Mouse (Mus musculus): ENCODE data around the gene Hsd17b12.
A peak's percentile ranks its signal among the peaks of the same experiment; 100 is the strongest.

Hsd17b12 gene

GRCm38 (mm10) chr2:94010335-94011291, 147.2 kb downstream of the Hsd17b12 start, which contains the start of gene Alkbh3:
TSS of gene Alkbh3 (minus strand) at chr2:94010807.
- DNase-seq (ENCODE audit: low read depth, low spot score): peak; percentile 83

- DNase-seq (ENCODE audit: low read depth, low spot score): peak; percentile 61
Observed at GRCm38 (mm10) chr2:94002331-94002730, 155.4 kb downstream of the Hsd17b12 start.

DNA sequence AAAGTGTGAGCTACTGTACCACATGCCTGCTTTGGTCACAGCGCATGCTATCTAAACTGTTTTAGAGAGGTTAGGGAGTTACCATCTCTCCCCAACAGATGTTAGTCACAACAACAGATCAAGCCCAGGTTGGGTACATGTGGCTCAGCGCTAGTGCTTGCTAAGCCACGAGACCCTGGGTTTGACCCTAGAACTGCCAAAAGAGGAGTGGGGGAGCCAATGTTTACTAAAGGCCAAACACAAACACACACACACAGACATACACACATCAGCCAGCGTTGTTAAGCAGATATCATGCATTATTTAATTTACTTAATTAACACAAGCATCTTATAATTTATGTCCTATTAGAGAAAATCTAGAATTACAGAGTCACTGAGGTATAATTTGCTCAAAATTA, 155.8 kb downstream of the Hsd17b12 start:
- no peak for DNase-seq (ENCODE audit: low read depth, low spot score)

DNA sequence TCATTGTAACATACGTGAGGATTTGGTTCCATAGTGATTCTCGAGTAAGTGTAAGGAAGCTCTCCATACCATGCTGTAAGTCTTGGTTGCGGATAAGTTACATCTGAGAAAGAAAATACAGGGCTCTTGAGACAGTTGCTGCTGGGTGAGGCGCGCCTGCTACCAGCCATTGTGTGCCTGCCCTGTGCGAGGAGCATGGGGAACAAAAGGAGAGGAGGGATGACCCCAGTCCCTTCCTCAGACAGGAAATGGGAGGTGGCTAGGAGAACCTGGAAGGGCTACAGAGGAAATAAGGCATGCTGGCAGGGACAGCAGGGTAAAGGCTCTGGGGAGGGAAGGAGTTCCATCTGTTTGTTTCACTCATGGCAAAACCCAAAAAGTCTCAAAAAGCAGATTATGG, 156.4 kb downstream of the Hsd17b12 start:
- DNase-seq (ENCODE audit: low read depth, low spot score): no peak

DNA sequence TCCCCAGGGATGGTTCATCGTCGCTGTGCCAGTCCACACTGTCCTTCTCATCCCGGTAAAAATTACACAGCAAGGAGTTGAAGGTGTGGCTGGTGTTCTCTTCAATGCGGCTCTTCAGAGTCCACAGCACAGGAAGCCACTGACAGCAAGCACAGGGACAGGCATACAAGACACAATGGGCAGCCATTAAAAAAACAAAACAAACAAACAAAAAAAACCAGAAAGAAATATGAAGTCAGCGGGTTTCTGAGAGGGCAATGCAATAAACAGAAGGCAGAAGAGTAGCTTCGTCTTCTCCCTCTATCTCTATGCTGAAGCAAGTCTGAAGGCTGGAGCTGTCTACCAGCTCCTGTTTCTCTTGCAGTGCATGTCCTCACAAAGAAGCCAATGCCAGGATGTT, 161.5 kb downstream of the Hsd17b12 start, which contains the start of gene Gm27027:
Gene Gm27027 (minus strand): TSS at position 101 of the 400 bp plus-strand sequence.
- no peak for DNase-seq (ENCODE audit: low read depth, low spot score)

DNA sequence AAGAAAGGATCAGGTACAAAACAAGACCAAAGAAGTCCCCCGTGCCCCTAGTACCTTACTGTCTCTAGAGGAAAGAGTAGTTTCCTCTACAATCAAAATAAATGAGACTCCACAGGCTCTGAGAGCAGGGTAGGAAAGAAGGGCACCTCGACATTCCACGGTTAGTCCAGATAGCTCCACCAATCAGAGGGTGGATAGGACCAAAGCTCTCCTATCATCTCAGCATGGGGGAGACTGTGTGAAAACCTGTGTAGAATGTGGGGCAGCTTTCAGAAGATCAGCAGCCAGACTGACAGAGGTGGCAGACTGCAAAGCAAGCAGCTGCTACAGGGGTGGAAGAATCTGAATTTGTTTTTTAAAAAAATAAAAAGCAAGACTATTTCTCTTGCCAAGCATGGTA, 165.0 kb downstream of the Hsd17b12 start:
- DNase-seq (ENCODE audit: low read depth, low spot score): no peak

DNA sequence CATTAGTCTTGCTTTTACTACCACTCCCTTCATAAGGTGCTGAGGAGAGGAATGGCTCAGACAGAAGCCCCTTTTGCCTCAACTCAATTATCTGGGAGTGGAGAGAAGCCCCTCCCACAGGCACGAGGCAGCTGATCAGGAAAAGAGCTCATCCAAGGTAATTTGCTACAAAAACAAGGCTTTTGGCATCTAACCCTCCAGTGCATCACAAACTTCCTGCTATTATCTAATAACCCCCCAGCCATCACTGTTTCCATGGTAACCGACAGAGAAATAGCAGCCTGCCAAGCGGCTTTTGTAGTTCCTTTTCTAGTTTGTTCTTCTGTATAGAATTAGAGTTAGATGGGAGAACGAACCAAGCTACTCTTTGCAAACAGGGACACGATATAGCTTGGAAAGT, 165.5 kb downstream of the Hsd17b12 start:
- no peak for DNase-seq (ENCODE audit: low read depth, low spot score)

- no peak for DNase-seq (ENCODE audit: low read depth, low spot score)
Observed at GRCm38 (mm10) chr2:93991336-93991735, 166.4 kb downstream of the Hsd17b12 start.

DNA sequence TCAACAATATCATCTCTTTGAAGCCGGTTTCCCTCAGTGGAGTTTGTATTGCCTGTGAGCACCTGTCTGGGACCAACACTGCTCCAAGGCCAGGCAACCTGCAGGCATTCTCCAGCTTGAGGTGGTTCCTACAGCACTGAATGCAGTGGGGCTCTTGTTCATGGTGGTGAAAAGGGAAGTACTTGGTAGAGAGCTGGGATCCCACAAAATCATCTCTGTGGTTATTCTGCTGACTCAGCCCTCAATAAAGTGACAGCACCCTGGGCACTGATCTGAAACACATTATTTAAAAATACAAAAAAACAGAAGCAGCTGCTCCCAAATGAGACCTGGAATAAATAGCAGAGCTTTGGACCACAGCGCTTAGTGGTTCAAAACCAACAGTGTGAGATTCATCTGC, 169.3 kb downstream of the Hsd17b12 start:
- DNase-seq (ENCODE audit: low read depth, low spot score): no peak
